Mouse (Mus musculus) erythroblast, embryonic 14.5 days (primary cell): Measurements from ENCODE around the gene Fbxl2. TPM values are rescaled to one million over a fixed set of nuclear protein-coding genes. Genes with fewer than 3 reads are reported as not detected.

Experiments used
- H3K27me3 ChIP-seq: 2 replicates; pipeline ENCODE4 v1.6.1; 2012; ENCODE audit warnings: inconsistent platforms; ENCODE audit not compliant: control insufficient read depth
- H3K36me3 ChIP-seq: 2 replicates; pipeline ENCODE4 v1.6.1; 2012; ENCODE audit warnings: mild to moderate bottlenecking, inconsistent platforms; ENCODE audit not compliant: control insufficient read depth
- H3K4me1 ChIP-seq: 2 replicates; pipeline ENCODE4 v1.6.1; 2012; ENCODE audit warnings: inconsistent platforms; ENCODE audit not compliant: control insufficient read depth
- H3K4me3 ChIP-seq: replicated peaks from 2 replicates; pipeline ENCODE3; 2012; ENCODE audit warnings: moderate library complexity, mild to moderate bottlenecking, inconsistent platforms
- H3K9me3 ChIP-seq: 2 replicates; pipeline ENCODE4 v1.6.1; 2012; ENCODE audit warnings: low read length, inconsistent platforms, mixed read lengths; ENCODE audit not compliant: control insufficient read depth
- GATA1 ChIP-seq: IDR thresholded peaks from 2 replicates; pipeline ENCODE4 v1.6.1; 2012; ENCODE audit warnings: low read length, inconsistent platforms, mixed read lengths
- TAL1 ChIP-seq: IDR thresholded peaks from 3 replicates; pipeline ENCODE4 v1.6.1; 2012; ENCODE audit warnings: low read length, inconsistent platforms, mixed read lengths
- polyA plus RNA-seq: library from polyadenylated mRNA; stranded (reverse); fragments of >175 nt; gene quantifications from 2 replicates; pipeline ENCODE4 v1.2.3, GENCODE M21; 2012

The Fbxl2 gene
- polyA plus RNA-seq, 1 experiment = not detected

DNA sequence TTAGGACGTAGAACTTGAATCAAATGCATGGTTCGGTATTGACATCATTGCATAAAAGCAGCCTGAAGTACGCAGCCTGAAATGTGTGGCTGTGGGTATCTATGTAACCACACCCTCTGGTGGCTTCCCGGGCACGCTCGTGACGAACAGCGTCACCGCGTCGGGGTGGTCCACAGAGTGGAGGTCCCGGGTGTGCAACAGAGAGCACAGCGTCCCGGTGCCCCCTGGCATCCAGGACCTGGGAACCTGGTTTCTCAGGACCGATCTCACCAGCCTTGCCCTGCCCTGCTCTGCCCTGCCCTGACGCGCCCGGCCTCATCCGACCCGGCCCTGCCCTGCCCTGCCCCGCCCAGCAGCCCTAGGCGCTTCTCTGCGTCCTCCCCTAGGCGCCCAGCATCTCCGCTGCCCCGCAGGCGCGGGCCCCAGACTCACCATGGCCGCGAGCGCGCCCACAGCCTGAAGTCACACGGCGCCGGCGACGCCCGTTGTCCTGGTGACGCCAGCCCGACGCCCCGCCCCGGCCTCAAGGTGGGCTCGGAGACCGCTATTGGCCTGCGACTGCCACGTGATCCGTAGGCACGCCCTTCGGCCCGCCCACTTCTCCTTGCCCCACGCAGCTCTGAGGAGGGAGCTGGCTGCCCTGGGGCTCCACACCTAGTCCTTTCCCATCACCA is 19.6 kb downstream of the Fbxl2 start:
- Histone ChIP-seq H3K27me3 (peaks cover 14% of the 10 kb centered on the region), H3K4me1 (peaks cover 17% of the 10 kb centered on the region), H3K4me3 (peak overlapping the region; percentile 70), H3K9me3 (no peaks in the 10 kb centered on the region; the same call in 1 of the 2 replicates), H3K36me3 (no peaks in the 10 kb centered on the region)
- TF ChIP-seq TAL1 (no peak), GATA1 (no peak)

DNA sequence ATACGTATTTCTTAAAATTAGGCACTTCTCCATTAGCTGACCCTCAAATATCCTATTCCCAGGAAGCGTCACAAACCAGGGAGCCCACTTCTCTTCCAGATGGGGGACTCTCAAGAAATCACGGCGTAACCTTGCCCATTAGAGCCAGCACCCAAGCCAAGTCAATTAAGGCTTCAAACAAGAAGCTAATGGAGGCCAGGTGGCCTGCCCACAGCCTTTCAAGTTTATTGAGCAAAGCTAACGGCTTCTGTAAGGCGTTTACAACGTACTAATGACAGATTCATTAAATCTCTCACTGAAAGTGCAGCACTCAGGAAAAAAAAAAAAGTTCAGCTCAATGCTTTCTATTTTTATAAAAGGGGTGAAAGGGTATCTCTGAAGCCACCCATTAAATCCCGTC is 20.1 kb downstream of the Fbxl2 start:
- Histone ChIP-seq H3K4me1 (peaks cover 17% of the 10 kb centered on the region), H3K36me3 (no peaks in the 10 kb centered on the region), H3K27me3 (peaks cover 14% of the 10 kb centered on the region), H3K4me3 (peak overlapping the region; percentile 70), H3K9me3 (no peaks in the 10 kb centered on the region; the same call in 1 of the 2 replicates)
- TF ChIP-seq TAL1 = no peak
- TF ChIP-seq GATA1 = no peak

DNA sequence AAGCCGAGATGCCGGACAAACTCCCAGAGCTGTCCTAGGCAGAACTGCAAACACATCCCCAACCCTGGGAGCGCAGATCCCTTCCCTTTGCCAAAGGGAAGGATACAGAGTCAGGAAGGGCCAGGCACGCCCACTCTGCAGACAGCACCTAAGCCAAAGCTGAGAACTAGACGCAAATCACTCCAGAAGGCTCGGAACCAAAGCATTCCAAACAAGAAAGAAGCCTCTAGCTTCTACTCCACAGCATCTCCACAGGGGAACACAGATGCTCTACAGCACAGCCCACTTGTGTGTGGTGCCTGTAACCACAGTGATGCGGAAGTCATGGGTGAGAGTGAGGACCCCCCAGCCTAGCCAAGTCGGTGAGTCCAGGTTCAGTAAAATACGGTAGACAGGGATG is 20.8 kb downstream of the Fbxl2 start:
- Histone ChIP-seq H3K27me3 (peaks cover 14% of the 10 kb centered on the region), H3K4me3 (no peak overlapping the region), H3K36me3 (no peaks in the 10 kb centered on the region), H3K4me1 (peaks cover 17% of the 10 kb centered on the region), H3K9me3 (no peaks in the 10 kb centered on the region; the same call in 1 of the 2 replicates)
- no peak for TF ChIP-seq TAL1
- TF ChIP-seq GATA1 = no peak

DNA sequence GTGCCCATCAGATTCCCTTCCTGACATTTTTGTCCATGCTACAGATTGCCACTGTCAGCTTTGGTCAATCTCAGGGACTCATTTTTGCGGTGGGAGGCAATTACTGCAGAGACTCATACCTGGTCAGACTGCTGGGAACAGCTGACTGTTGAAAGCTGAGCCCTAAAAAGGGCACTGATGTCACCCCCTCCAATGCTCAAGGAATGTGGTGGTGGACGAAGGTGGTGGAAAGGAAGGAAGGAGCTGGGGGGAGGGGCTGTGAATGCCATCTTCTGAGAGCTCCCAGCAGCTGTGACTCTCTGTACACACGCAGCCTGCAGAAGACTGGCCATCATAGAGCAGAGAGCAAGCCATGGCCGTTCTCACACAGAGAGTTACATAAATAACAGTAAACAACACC is 23.9 kb downstream of the Fbxl2 start:
- no peaks in the 10 kb centered on the region for H3K36me3 ChIP-seq
- TF ChIP-seq TAL1 = no peak
- no peak for TF ChIP-seq GATA1
- H3K27me3 ChIP-seq = peaks cover 14% of the 10 kb centered on the region
- no peak overlapping the region for H3K4me3 ChIP-seq
- peaks cover 17% of the 10 kb centered on the region for H3K4me1 ChIP-seq
- H3K9me3 ChIP-seq = peaks cover 4% of the 10 kb centered on the region; the same call in 1 of the 2 replicates

GRCm38 (mm10) chr9:114019012-114019762 is 26.8 kb downstream of the Fbxl2 start:
- Histone ChIP-seq H3K4me3 (no peak overlapping the region), H3K4me1 (peaks cover 7% of the 10 kb centered on the region), H3K27me3 (no peaks in the 10 kb centered on the region), H3K36me3 (no peaks in the 10 kb centered on the region), H3K9me3 (peaks cover 4% of the 10 kb centered on the region; the same call in 1 of the 2 replicates)
- no peak for TF ChIP-seq GATA1
- no peak for TF ChIP-seq TAL1

DNA sequence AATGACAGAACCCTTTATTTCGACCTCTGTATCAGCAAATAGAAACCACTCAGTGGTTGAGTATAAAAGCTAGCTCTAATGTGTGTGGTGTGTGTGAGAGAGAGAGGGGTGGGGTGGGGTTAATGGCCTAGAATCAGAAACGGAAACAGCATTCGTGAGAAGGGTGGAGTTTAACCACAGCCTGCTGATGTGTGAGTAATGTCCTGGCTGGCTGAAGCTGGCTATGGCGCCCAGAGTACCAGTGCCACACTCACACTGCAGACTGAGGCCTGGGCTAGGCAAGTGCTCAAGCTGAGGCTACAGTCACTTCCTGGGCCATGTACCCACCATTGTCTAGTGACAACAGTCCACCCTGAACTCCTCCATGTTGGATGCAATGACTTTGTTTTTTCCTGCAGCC is 29.6 kb downstream of the Fbxl2 start:
- Histone ChIP-seq H3K9me3 (peaks cover 10% of the 10 kb centered on the region), H3K4me3 (no peak overlapping the region), H3K4me1 (peaks cover 15% of the 10 kb centered on the region), H3K36me3 (no peaks in the 10 kb centered on the region), H3K27me3 (no peaks in the 10 kb centered on the region)
- TF ChIP-seq GATA1 = no peak
- no peak for TF ChIP-seq TAL1

DNA sequence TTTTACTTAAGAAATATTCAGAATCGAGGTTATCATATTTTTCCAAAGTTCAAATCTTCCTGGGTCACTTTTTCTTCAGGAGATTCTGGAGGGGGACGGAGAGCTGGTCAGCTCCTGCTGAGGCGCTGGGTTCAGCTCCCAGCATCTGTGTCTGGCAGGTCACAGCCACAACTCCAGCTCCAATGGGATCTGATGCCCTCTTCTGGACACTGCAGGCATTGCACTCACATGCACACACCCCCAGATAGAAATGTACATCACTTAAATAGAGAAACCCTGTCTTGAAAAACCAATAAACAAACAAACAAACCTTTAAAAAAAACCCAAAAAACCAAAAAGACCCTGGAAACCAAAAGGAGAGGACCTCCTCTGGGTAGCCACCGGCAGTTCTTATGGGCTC is 30.3 kb downstream of the Fbxl2 start:
- TF ChIP-seq GATA1 (no peak), TAL1 (no peak)
- Histone ChIP-seq H3K4me1 (peaks cover 19% of the 10 kb centered on the region), H3K27me3 (no peaks in the 10 kb centered on the region; the same call in 1 of the 2 replicates)

GRCm38 (mm10) chr9:114014034-114014433 is 32.0 kb downstream of the Fbxl2 start:
- peaks cover 19% of the 10 kb centered on the region for H3K4me1 ChIP-seq
- TF ChIP-seq GATA1 (no peak), TAL1 (no peak)
- H3K9me3 ChIP-seq = peaks cover 27% of the 10 kb centered on the region
- H3K36me3 ChIP-seq = peaks cover 2% of the 10 kb centered on the region; the same call in 1 of the 2 replicates
- H3K27me3 ChIP-seq = no peaks in the 10 kb centered on the region; the same call in 1 of the 2 replicates
- H3K4me3 ChIP-seq = no peak overlapping the region

More for the DNA sequence above, 30.3 kb downstream of the Fbxl2 start:
- Histone ChIP-seq H3K4me3 (no peak overlapping the region), H3K9me3 (peaks cover 17% of the 10 kb centered on the region), H3K36me3 (peaks cover 2% of the 10 kb centered on the region; the same call in 1 of the 2 replicates)

DNA sequence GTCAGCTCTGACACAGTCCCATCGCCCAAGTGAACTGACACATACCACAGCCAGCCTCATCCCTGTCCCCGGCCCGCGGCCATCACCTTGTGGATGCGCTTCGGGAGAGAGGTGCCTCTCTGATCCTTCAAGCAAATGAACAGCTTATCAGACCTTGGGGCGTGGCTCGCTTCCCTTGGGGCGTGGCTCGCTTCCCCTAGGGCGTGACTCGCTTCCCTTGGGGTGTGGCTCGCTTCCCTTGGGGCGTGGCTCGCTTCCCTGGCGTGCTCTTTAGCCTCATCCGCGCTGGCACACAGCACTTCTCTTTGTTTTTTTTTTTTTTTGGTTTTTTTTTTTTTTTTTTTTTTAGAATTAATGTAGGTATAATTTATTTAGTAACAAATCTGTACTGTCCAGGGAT is 34.8 kb downstream of the Fbxl2 start:
- H3K36me3 ChIP-seq = peaks cover 2% of the 10 kb centered on the region; the same call in 1 of the 2 replicates
- H3K4me3 ChIP-seq = no peak overlapping the region
- no peaks in the 10 kb centered on the region; the same call in 1 of the 2 replicates for H3K27me3 ChIP-seq
- H3K9me3 ChIP-seq = peaks cover 23% of the 10 kb centered on the region
- no peak for TF ChIP-seq TAL1
- TF ChIP-seq GATA1 = no peak
- peaks cover 16% of the 10 kb centered on the region for H3K4me1 ChIP-seq
